Mouse (Mus musculus) spleen, adult 2 months (tissue): ENCODE measurements at regions not wholly inside any gene's neighbourhood (a gene's known extent, or its start where the extent isn't known, plus 50 kb on each side); places are given as distances from the start of the nearest gene placed in this dataset.

ENCODE experiments used
- CTCF ChIP-seq: fragments of 200-500 bp; IDR thresholded peaks from 2 replicates; pipeline ENCODE4 v1.5.1; 2011; ENCODE audit warnings: mild to moderate bottlenecking, inconsistent platforms; ENCODE audit not compliant: insufficient read depth, insufficient read length, insufficient replicate concordance; ENCODE audit errors: extremely low read depth
- POLR2A ChIP-seq: fragments of 200-500 bp; IDR thresholded peaks from 2 replicates; pipeline ENCODE4 v1.6.1; 2011; ENCODE audit warnings: low read depth, low read length, inconsistent platforms

GRCm38 (mm10) chr17:62287666-62288065 lies 593.5 kb downstream of the Efna5 start:
- TF ChIP-seq CTCF = no peak
- TF ChIP-seq POLR2A = no peak
